Comparison of ENCODE assay signal across 27 mouse cellular contexts in the genomic region with DNA sequence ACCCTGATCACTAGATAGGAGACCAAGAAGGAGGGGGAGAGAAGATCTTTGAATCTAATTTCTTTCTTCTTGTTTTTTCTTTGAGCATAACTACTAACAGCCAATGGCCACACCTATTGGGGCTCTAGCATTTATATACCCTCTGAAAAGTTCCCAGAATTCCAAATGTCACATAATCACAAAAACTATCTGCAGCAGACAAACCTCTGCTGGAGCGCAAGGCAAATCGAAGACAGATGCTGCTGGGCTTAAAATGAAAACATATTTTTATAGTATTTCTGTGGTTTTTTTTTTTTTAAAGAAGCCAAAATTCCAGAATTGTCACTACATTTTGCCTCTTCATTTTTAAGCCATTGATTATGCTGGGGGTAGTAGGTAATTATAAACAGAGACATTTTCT. TPM values are rescaled to one million over a fixed set of nuclear protein-coding genes. Genes with fewer than 3 reads are reported as not detected.
DNase-seq lines count a peak whose midpoint lies in the region; ATAC-seq and TF ChIP-seq lines count a peak whose summit lies in the region.
"Had no signal": no experiment of that assay in that cellular context is flagged by ENCODE, and none has a peak within 500 bp of the region (broad histone marks: within the 10 kb centered on the region; RNA-seq: fewer than 3 reads in every experiment).

No protein-coding gene starts in this region.

- WGBS in embryonic facial prominence, embryonic 11.5 days, result 57% methylated on average over 2 of the region's 2 CpGs
- 76% methylated on average over 2 of the region's 2 CpGs for WGBS in embryonic facial prominence, embryonic 10.5 days
- 33% methylated on average over 2 of the region's 2 CpGs for WGBS in embryonic facial prominence, embryonic 13.5 days
- 97% methylated on average over 2 of the region's 2 CpGs for WGBS in intestine, postnatal 0 days

- ATAC-seq in embryonic facial prominence, embryonic 11.5 days (replicated peaks; ENCODE audit: insufficient number of reproducible peaks, low FRiP score, low TSS enrichment, low read depth), result no peak
- ATAC-seq in embryonic facial prominence, embryonic 13.5 days (ENCODE audit: insufficient number of reproducible peaks, insufficient read depth, low FRiP score, low TSS enrichment, low read depth), result no peak
- no peak for ATAC-seq in intestine, postnatal 0 days
- ATAC-seq: forebrain, embryonic 15.5 days; hindbrain, embryonic 16.5 days; Patski had no signal

- no peak overlapping the region for H3K9ac ChIP-seq in embryonic facial prominence, embryonic 11.5 days (replicated peaks; ENCODE audit: low read length)
- H3K9ac ChIP-seq in embryonic facial prominence, embryonic 13.5 days, result no peak overlapping the region
- no peak overlapping the region for H3K9ac ChIP-seq in intestine, postnatal 0 days (ENCODE audit: low read depth, low read length)
- H3K9ac ChIP-seq: forebrain, embryonic 12.5 days; forebrain, embryonic 15.5 days; heart, embryonic 12.5 days; heart, embryonic 15.5 days; hindbrain, embryonic 13.5 days had no signal

- H3K4me2 ChIP-seq in embryonic facial prominence, embryonic 11.5 days (ENCODE audit: low read depth, low read length), result no peak overlapping the region
- H3K4me2 ChIP-seq in embryonic facial prominence, embryonic 13.5 days, result no peak overlapping the region; the same call in 1 of the 2 replicates
- H3K4me2 ChIP-seq in intestine, postnatal 0 days (replicated peaks; ENCODE audit: low read depth), result no peak overlapping the region
- H3K4me2 ChIP-seq: forebrain, embryonic 12.5 days; forebrain, embryonic 15.5 days; heart, embryonic 12.5 days; heart, embryonic 15.5 days; hindbrain, embryonic 13.5 days had no signal

- peak; percentile 63 for DNase-seq in embryonic facial prominence, embryonic 11.5 days (ENCODE audit: low spot score)
- no peak for DNase-seq in embryonic facial prominence, embryonic 10.5 days (ENCODE audit: low spot score)
- no peak for DNase-seq in retina, postnatal 1 day
- DNase-seq in adrenal gland, postnatal 4 days (ENCODE audit: low spot score in 2 of 2), result no peak
- DNase-seq: adrenal gland, postnatal 10 days; adrenal gland, postnatal 36 days; cerebellum, adult 11 months; cerebellum, adult 2 months; cerebellum, adult 9-11 months; cerebellum, postnatal 25 days; gastrocnemius, postnatal 25 days; heart, adult 18-20 months; heart, postnatal 10 days; heart, postnatal 36 days had no signal

- no peaks in the 10 kb centered on the region for H3K9me3 ChIP-seq in embryonic facial prominence, embryonic 11.5 days (replicated peaks; ENCODE audit: control insufficient read depth, low read length)
- H3K9me3 ChIP-seq in embryonic facial prominence, embryonic 10.5 days, result no peaks in the 10 kb centered on the region
- 0 out of 2 replicates have a peak, but pooled peaks cover 5% of the 10 kb centered on the region for H3K9me3 ChIP-seq in embryonic facial prominence, embryonic 13.5 days
- no peaks in the 10 kb centered on the region for H3K9me3 ChIP-seq in intestine, postnatal 0 days (ENCODE audit: control insufficient read depth)
- H3K9me3 ChIP-seq: forebrain, embryonic 12.5 days; forebrain, embryonic 15.5 days; heart, embryonic 12.5 days; heart, embryonic 15.5 days; hindbrain, embryonic 10.5 days; hindbrain, embryonic 13.5 days had no signal

- H3K36me3 ChIP-seq in embryonic facial prominence, embryonic 11.5 days (replicated peaks; ENCODE audit: control insufficient read depth, insufficient read depth, low read depth, low read length), result no peaks in the 10 kb centered on the region
- H3K36me3 ChIP-seq in embryonic facial prominence, embryonic 10.5 days (replicated peaks), result no peaks in the 10 kb centered on the region
- no peaks in the 10 kb centered on the region for H3K36me3 ChIP-seq in embryonic facial prominence, embryonic 13.5 days
- H3K36me3 ChIP-seq in intestine, postnatal 0 days (ENCODE audit: control insufficient read depth, insufficient read depth), result no peaks in the 10 kb centered on the region
- H3K36me3 ChIP-seq: forebrain, embryonic 12.5 days; forebrain, embryonic 15.5 days; heart, embryonic 12.5 days; heart, embryonic 15.5 days; hindbrain, embryonic 10.5 days; hindbrain, embryonic 13.5 days had no signal

- no peak overlapping the region for H3K27ac ChIP-seq in embryonic facial prominence, embryonic 11.5 days (replicated peaks; ENCODE audit: low read depth, low read length)
- no peak overlapping the region for H3K27ac ChIP-seq in embryonic facial prominence, embryonic 10.5 days (replicated peaks)
- peak overlapping the region; percentile 81 for H3K27ac ChIP-seq in embryonic facial prominence, embryonic 13.5 days
- H3K27ac ChIP-seq in embryonic fibroblast, embryonic 13.5 days (ENCODE audit: insufficient read depth, low read length), result peak overlapping the region; percentile 30; the same call in 1 of the 2 replicates
- H3K27ac ChIP-seq in intestine, postnatal 0 days (ENCODE audit: low read depth, low read length), result no peak overlapping the region
- H3K27ac ChIP-seq: forebrain, embryonic 12.5 days; forebrain, embryonic 15.5 days; heart, embryonic 15.5 days; hindbrain, embryonic 10.5 days; hindbrain, embryonic 13.5 days had no signal

- TF ChIP-seq CTCF in embryonic fibroblast, embryonic 13.5 days (IDR thresholded peaks at IDR 0.05; ENCODE audit: borderline replicate concordance, insufficient read depth, low read length), result no peak
- TF ChIP-seq CTCF in intestine, postnatal 0 days (IDR thresholded peaks at IDR 0.05; ENCODE audit: low read depth), result no peak

- H3K4me1 ChIP-seq in embryonic facial prominence, embryonic 11.5 days (ENCODE audit: control insufficient read depth, insufficient read depth, low read length), result no peaks in the 10 kb centered on the region
- H3K4me1 ChIP-seq in embryonic facial prominence, embryonic 10.5 days, result no peaks in the 10 kb centered on the region
- H3K4me1 ChIP-seq in embryonic facial prominence, embryonic 13.5 days, result peaks cover 9% of the 10 kb centered on the region
- H3K4me1 ChIP-seq in embryonic fibroblast, embryonic 13.5 days (ENCODE audit: control insufficient read depth, insufficient read depth, low read length), result no peaks in the 10 kb centered on the region; the same call in 1 of the 2 replicates
- no peaks in the 10 kb centered on the region for H3K4me1 ChIP-seq in intestine, postnatal 0 days (replicated peaks; ENCODE audit: control insufficient read depth, insufficient read depth, low read length)
- H3K4me1 ChIP-seq: forebrain, embryonic 12.5 days; forebrain, embryonic 15.5 days; heart, embryonic 12.5 days; heart, embryonic 15.5 days; hindbrain, embryonic 10.5 days; hindbrain, embryonic 13.5 days had no signal

- H3K4me3 ChIP-seq in embryonic facial prominence, embryonic 11.5 days (ENCODE audit: low read depth, low read length), result no peak overlapping the region
- H3K4me3 ChIP-seq in embryonic facial prominence, embryonic 10.5 days, result no peak overlapping the region
- no peak overlapping the region for H3K4me3 ChIP-seq in embryonic facial prominence, embryonic 13.5 days
- H3K4me3 ChIP-seq in embryonic fibroblast, embryonic 13.5 days (ENCODE audit: insufficient read depth, low read length), result no peak overlapping the region
- no peak overlapping the region for H3K4me3 ChIP-seq in intestine, postnatal 0 days (ENCODE audit: low read depth, low read length)
- H3K4me3 ChIP-seq: erythroblast, embryonic 14.5 days; forebrain, embryonic 12.5 days; forebrain, embryonic 15.5 days; heart, embryonic 12.5 days; heart, embryonic 15.5 days; hindbrain, embryonic 10.5 days; hindbrain, embryonic 13.5 days had no signal

- TF ChIP-seq POLR2A in embryonic fibroblast, embryonic 13.5 days (IDR thresholded peaks at IDR 0.05; ENCODE audit: low read depth, low read length), result no peak

- no peaks in the 10 kb centered on the region for H3K27me3 ChIP-seq in embryonic facial prominence, embryonic 11.5 days (ENCODE audit: control insufficient read depth, insufficient read depth, low read length)
- no peaks in the 10 kb centered on the region for H3K27me3 ChIP-seq in embryonic facial prominence, embryonic 10.5 days (replicated peaks; ENCODE audit: low read depth, poor library complexity, severe bottlenecking)
- H3K27me3 ChIP-seq in embryonic facial prominence, embryonic 13.5 days, result no peaks in the 10 kb centered on the region
- no peaks in the 10 kb centered on the region for H3K27me3 ChIP-seq in intestine, postnatal 0 days (replicated peaks; ENCODE audit: control insufficient read depth, insufficient read depth, low read length)
- H3K27me3 ChIP-seq: forebrain, embryonic 12.5 days; forebrain, embryonic 15.5 days; heart, embryonic 12.5 days; heart, embryonic 15.5 days; hindbrain, embryonic 13.5 days; Patski had no signal

RNA-seq across cellular contexts. Expression of gene Ankrd55, which starts 15.2 kb away (rescaled TPM):
- polyA plus RNA-seq in embryonic facial prominence, embryonic 11.5 days (2014; fragmentation: Nextera tagmentation; extraction: Ambion mirVana), result 1.0 and 1.1 TPM in 2 replicates
- polyA plus RNA-seq in embryonic facial prominence, embryonic 10.5 days (2016; fragmentation: Nextera tagmentation; extraction: Ambion mirVana), result 0.33 and 0.49 TPM in 2 replicates
- polyA plus RNA-seq in embryonic facial prominence, embryonic 13.5 days (2015; fragmentation: Nextera tagmentation; extraction: Ambion mirVana), result 1.1 and 1.2 TPM in 2 replicates
- 0.74 and 1.9 TPM in 2 replicates for polyA plus RNA-seq in embryonic fibroblast, embryonic 13.5 days (2011; ENCODE audit: insufficient read length, low read depth, missing spikeins)
- 0.37 and 0.47 TPM in 2 replicates for polyA plus RNA-seq in intestine, postnatal 0 days (2015; fragmentation: Nextera tagmentation; extraction: Ambion mirVana)
- 1 to 10 TPM; 3.6 to 4.3 TPM for total RNA-seq in adrenal gland, postnatal 4 days (2021)
- total RNA-seq: common myeloid progenitor, adult 5-6 weeks; gastrocnemius, postnatal 25 days had no signal
- polyA plus RNA-seq: erythroblast, embryonic 14.5 days had no signal

Comparison
In these comparisons a context has a peak if more than half of its experiments do, and no peak if none do; other contexts are left out.
1. H3K27ac ChIP-seq: peak in embryonic facial prominence, embryonic 13.5 days (single experiment) and embryonic fibroblast, embryonic 13.5 days (single experiment); none in embryonic facial prominence, embryonic 11.5 days (single experiment), embryonic facial prominence, embryonic 10.5 days (single experiment) and intestine, postnatal 0 days (single experiment).